Mouse (Mus musculus) intestine, embryonic 14.5 days (tissue): Measurements from ENCODE around the gene Rnaseh2a. TPM values are rescaled to one million over a fixed set of nuclear protein-coding genes. Genes with fewer than 3 reads are reported as not detected.

Experiments used
- ATAC-seq: fragments of 200-750 bp; cut with Nextera tagmentation; replicated peaks from 2 replicates; pipeline ENCODE4 v1.8.0; 2017; ENCODE audit warnings: low read depth, moderate number of reproducible peaks, moderate TSS enrichment, moderate library complexity; ENCODE audit not compliant: low FRiP score, low TSS enrichment
- DNase-seq: peaks from one replicate; pipeline ENCODE4 v3.0.0-alpha.2; 2018; ENCODE audit warnings: low spot score
- H3K27ac ChIP-seq: fragments of 300-500 bp; sonication (generic); 2 replicates; pipeline ENCODE4 v1.5.1; 2014; ENCODE audit warnings: low read depth, mild to moderate bottlenecking, control low read depth
- H3K27me3 ChIP-seq: fragments of 300-500 bp; sonication (generic); replicated peaks from 2 replicates; pipeline ENCODE4 v1.6.1; 2014; ENCODE audit warnings: low read length, control low read depth; ENCODE audit not compliant: control insufficient read depth, insufficient read depth
- H3K36me3 ChIP-seq: fragments of 300-500 bp; sonication (generic); 2 replicates; pipeline ENCODE4 v1.6.1; 2014; ENCODE audit warnings: low read length, control low read depth; ENCODE audit not compliant: control insufficient read depth, insufficient read depth
- H3K4me1 ChIP-seq: fragments of 300-500 bp; sonication (generic); replicated peaks from 2 replicates; pipeline ENCODE4 v1.6.1; 2014; ENCODE audit warnings: low read length, control low read depth, mixed read lengths; ENCODE audit not compliant: control insufficient read depth, insufficient read depth
- H3K4me2 ChIP-seq: fragments of 300-500 bp; sonication (generic); 2 replicates; pipeline ENCODE4 v1.6.1; 2014; ENCODE audit warnings: low read length
- H3K4me3 ChIP-seq: fragments of 300-500 bp; sonication (generic); 2 replicates; pipeline ENCODE4 v1.5.1; 2014; ENCODE audit warnings: low read depth, low read length, control low read depth, mixed read lengths
- H3K9ac ChIP-seq: fragments of 300-500 bp; sonication (generic); 2 replicates; pipeline ENCODE4 v1.6.1; 2014; ENCODE audit warnings: mild to moderate bottlenecking, low read length
- H3K9me3 ChIP-seq: fragments of 300-500 bp; sonication (generic); 2 replicates; pipeline ENCODE4 v1.6.1; 2016; ENCODE audit warnings: low read length, control low read depth; ENCODE audit not compliant: control insufficient read depth
- WGBS: fragments of 180-500 bp; shearing (Covaris S2); extraction: QIAGEN DNeasy Blood & Tissue Kit; methylation state at CpG from one replicate; pipeline ENCODE4 v1.1.7; 2014; 5-methylcytosine and 5-hydroxymethylcytosine counted together
- polyA plus RNA-seq: library from polyadenylated mRNA; unstranded; fragments of >200 nt; fragmentation: Nextera tagmentation; extraction: Ambion mirVana; gene quantifications from 2 replicates; pipeline ENCODE4 v1.2.1, GENCODE M21; 2014

Rnaseh2a gene
- polyA plus RNA-seq, result 132 and 141 TPM in 2 replicates

GRCm38 (mm10) chr8:84969241-84970134 is at the start of gene Rnaseh2a, which contains the start of the genes Gm49661 and Prdx2:
Gene Rnaseh2a (minus strand): TSS chr8:84969767.
Gene Gm49661 (minus strand): TSS chr8:84969433.
Gene Prdx2 (plus strand): TSS chr8:84969587.
- Histone ChIP-seq H3K36me3 (peaks cover 39% of the 10 kb centered on the region), H3K4me3 (peak within 1 kb of the TSS; percentile 68), H3K9me3 (no peaks in the 10 kb centered on the region), H3K27me3 (no peaks in the 10 kb centered on the region), H3K9ac (peak within 1 kb of the TSS; percentile 87), H3K4me1 (peaks cover 26% of the 10 kb centered on the region), H3K4me2 (peak within 1 kb of the TSS; percentile 87), H3K27ac (peak within 1 kb of the TSS; percentile 81)
- WGBS, result under 1% methylated on average over 56 of the region's 56 CpGs
- peak; percentile 80 for ATAC-seq
- DNase-seq, result peak; percentile 93

GRCm38 (mm10) chr8:85017209-85017608 is 47.6 kb upstream of the Rnaseh2a start:
- no peak for DNase-seq
- peaks cover 18% of the 10 kb centered on the region; the same call in 1 of the 2 replicates for H3K27me3 ChIP-seq
- ATAC-seq, result no peak
- H3K4me1 ChIP-seq, result no peaks in the 10 kb centered on the region
- 44% methylated on average over 5 of the region's 5 CpGs for WGBS
- H3K36me3 ChIP-seq, result peaks cover 39% of the 10 kb centered on the region
- H3K9me3 ChIP-seq, result no peaks in the 10 kb centered on the region
- H3K4me2 ChIP-seq, result no peak overlapping the region
- H3K27ac ChIP-seq, result no peak overlapping the region
- H3K9ac ChIP-seq, result no peak overlapping the region
- no peak overlapping the region for H3K4me3 ChIP-seq

- H3K27me3 ChIP-seq, result peaks cover 19% of the 10 kb centered on the region
- no peak for ATAC-seq
- 68% methylated on average over 10 of the region's 10 CpGs for WGBS
- no peak overlapping the region for H3K27ac ChIP-seq
- H3K9me3 ChIP-seq, result no peaks in the 10 kb centered on the region
- peaks cover 35% of the 10 kb centered on the region for H3K36me3 ChIP-seq
- H3K4me2 ChIP-seq, result no peak overlapping the region
- no peak overlapping the region for H3K4me3 ChIP-seq
- no peaks in the 10 kb centered on the region for H3K4me1 ChIP-seq
- H3K9ac ChIP-seq, result no peak overlapping the region
- no peak for DNase-seq
Measured at GRCm38 (mm10) chr8:85016724-85017123, 47.2 kb upstream of the Rnaseh2a start.

DNA sequence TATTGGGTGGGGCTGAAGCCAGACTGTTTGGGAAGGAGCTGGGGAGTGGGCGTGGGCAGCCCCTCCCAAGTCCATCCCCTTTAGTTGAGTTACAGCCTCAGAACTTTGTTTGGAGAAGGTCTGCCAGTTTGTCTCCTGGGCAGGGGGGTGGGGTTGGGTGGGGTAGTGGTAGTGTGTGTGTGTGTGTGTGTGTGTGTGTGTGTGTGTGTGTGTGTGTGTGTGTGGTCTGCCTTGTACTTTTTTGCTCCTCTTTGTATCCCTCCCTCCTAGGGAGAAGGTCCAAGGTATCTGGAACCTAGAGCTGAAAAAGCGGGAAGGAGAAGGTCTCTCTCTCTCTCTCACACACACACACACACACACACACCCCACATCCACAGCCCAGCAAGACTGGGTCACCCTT is 44.9 kb upstream of the Rnaseh2a start, which contains the start of gene Best2:
Gene Best2, minus strand, starts transcription at position 101 of the 400 bp plus-strand sequence.
- Histone ChIP-seq H3K27ac (no peak within 1 kb of the TSS), H3K4me2 (peak within 1 kb of the TSS; percentile 46), H3K9me3 (no peaks in the 10 kb centered on the region), H3K36me3 (peaks cover 20% of the 10 kb centered on the region), H3K4me3 (peak within 1 kb of the TSS; percentile 17), H3K9ac (no peak within 1 kb of the TSS), H3K27me3 (peaks cover 37% of the 10 kb centered on the region), H3K4me1 (no peaks in the 10 kb centered on the region)
- 53% methylated on average over 2 of the region's 2 CpGs for WGBS
- ATAC-seq, result no peak
- no peak for DNase-seq

GRCm38 (mm10) chr8:85013230-85013840 is 43.8 kb upstream of the Rnaseh2a start:
- WGBS, result 3% methylated on average over 23 of the region's 26 CpGs
- peak; percentile 59 for ATAC-seq

DNA sequence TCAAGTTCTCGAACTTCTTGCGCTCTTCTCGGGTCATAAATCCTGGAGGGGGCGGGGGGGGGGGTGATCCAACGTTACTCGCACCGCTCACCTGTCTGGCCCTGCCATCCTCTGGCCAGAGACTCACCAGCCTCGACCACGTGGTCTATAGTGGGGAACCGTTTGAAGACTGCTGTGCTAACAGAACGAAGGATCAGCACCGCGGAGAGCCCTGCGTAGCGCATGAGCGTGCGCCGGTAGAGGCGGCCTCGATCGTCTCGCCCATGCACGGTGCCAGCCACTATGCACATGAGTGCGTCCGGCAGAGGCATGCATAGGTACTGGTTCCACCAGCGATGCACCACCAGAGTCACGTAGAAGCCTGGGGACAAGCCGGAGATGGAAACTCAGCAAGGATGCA is 41.7 kb upstream of the Rnaseh2a start:
- no peak for DNase-seq
- H3K36me3 ChIP-seq, result no peaks in the 10 kb centered on the region
- no peak for ATAC-seq
- WGBS, result 12% methylated on average over 28 of the region's 28 CpGs
- no peak overlapping the region for H3K4me2 ChIP-seq
- H3K27ac ChIP-seq, result no peak overlapping the region
- H3K4me3 ChIP-seq, result no peak overlapping the region
- no peak overlapping the region for H3K9ac ChIP-seq
- peaks cover 53% of the 10 kb centered on the region for H3K27me3 ChIP-seq
- no peaks in the 10 kb centered on the region for H3K9me3 ChIP-seq
- H3K4me1 ChIP-seq, result no peaks in the 10 kb centered on the region

More at GRCm38 (mm10) chr8:85013230-85013840, 43.8 kb upstream of the Rnaseh2a start:
- Histone ChIP-seq H3K9me3 (no peaks in the 10 kb centered on the region), H3K4me2 (peak overlapping the region; percentile 46), H3K27me3 (peaks cover 45% of the 10 kb centered on the region), H3K4me3 (peak overlapping the region; percentile 17), H3K4me1 (no peaks in the 10 kb centered on the region), H3K36me3 (peaks cover 9% of the 10 kb centered on the region), H3K9ac (no peak overlapping the region), H3K27ac (no peak overlapping the region)
- DNase-seq, result peak; percentile 83

DNA sequence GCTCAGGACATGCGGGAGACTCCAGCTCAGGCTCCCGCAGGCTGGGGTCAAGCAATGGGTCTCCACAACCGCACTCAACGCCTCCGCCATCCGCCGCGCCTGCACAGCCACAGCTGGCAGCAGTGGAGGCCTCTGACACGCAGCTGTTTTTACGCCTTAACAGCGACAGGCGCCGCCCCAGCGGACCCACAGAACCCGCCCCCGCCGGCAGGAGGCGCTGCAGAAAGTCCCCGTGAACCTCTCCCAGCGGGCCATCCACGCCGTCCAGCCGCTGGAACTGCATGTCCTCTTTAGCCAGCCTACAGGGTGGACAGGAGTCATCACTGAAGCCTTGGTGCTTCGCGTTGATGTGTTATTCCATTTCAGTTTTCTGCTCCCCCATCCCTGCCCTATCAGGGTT is 38.1 kb upstream of the Rnaseh2a start:
- no peak for ATAC-seq
- Histone ChIP-seq H3K9me3 (no peaks in the 10 kb centered on the region), H3K9ac (no peak overlapping the region), H3K27me3 (peaks cover 38% of the 10 kb centered on the region), H3K27ac (no peak overlapping the region), H3K4me1 (no peaks in the 10 kb centered on the region), H3K4me2 (no peak overlapping the region), H3K36me3 (0 out of 2 replicates have a peak, but pooled peaks cover 3% of the 10 kb centered on the region), H3K4me3 (no peak overlapping the region)
- WGBS, result 20% methylated on average over 25 of the region's 25 CpGs
- peak; percentile 68 for DNase-seq

- Histone ChIP-seq H3K36me3 (0 out of 2 replicates have a peak, but pooled peaks cover 5% of the 10 kb centered on the region), H3K4me2 (peak overlapping the region; percentile 11; the same call in 1 of the 2 replicates), H3K4me1 (no peaks in the 10 kb centered on the region), H3K4me3 (no peak overlapping the region), H3K9ac (no peak overlapping the region), H3K27ac (no peak overlapping the region), H3K27me3 (no peaks in the 10 kb centered on the region), H3K9me3 (no peaks in the 10 kb centered on the region)
- ATAC-seq, result peak; percentile 70
- peak; percentile 93 for DNase-seq
- 13% methylated on average over 19 of the region's 19 CpGs for WGBS
Measured at GRCm38 (mm10) chr8:84997649-84998295, 28.2 kb upstream of the Rnaseh2a start.
